ENCODE assay signal across 9 mouse cellular contexts in genomic region chr19:8725081-8725613, GRCm38 (mm10). TPM values are rescaled to one million over a fixed set of nuclear protein-coding genes. Genes with fewer than 3 reads are reported as not detected.
A peak's percentile ranks its signal among the peaks of the same experiment; 100 is the strongest.
DNase-seq lines count a peak whose midpoint lies in the region; ATAC-seq lines count a peak whose summit lies in the region.
"Had no signal": no experiment of that assay in that cellular context is flagged by ENCODE, and none has a peak within 500 bp of the region (broad histone marks: within the 10 kb centered on the region; RNA-seq: fewer than 3 reads in every experiment).

No protein-coding gene starts in this region.

- ATAC-seq in lung, embryonic 16.5 days (ENCODE audit: low read depth): no peak
- no peak for ATAC-seq in forebrain, embryonic 15.5 days (replicated peaks)
- no peak for ATAC-seq in liver, embryonic 13.5 days (ENCODE audit: low read depth)

- peak overlapping the region; percentile 98 for H3K9ac ChIP-seq in lung, embryonic 16.5 days (ENCODE audit: low read length)
- peak overlapping the region; percentile 93 for H3K9ac ChIP-seq in forebrain, embryonic 15.5 days (replicated peaks)
- peak overlapping the region; percentile 86 for H3K9ac ChIP-seq in liver, embryonic 13.5 days

- peaks cover 18% of the 10 kb centered on the region for H3K4me1 ChIP-seq in lung, embryonic 16.5 days (replicated peaks; ENCODE audit: control insufficient read depth, insufficient read depth, low read length)
- peaks cover 39% of the 10 kb centered on the region for H3K4me1 ChIP-seq in forebrain, embryonic 15.5 days
- H3K4me1 ChIP-seq in liver, embryonic 13.5 days (replicated peaks): peaks cover 47% of the 10 kb centered on the region

- WGBS in lung, embryonic 16.5 days: 36% methylated on average over 4 of the region's 4 CpGs
- 52% methylated on average over 4 of the region's 4 CpGs for WGBS in forebrain, embryonic 15.5 days
- WGBS in liver, embryonic 13.5 days (ENCODE audit: insufficient replicate concordance): 27% methylated on average over 4 of the region's 4 CpGs

- H3K27me3 ChIP-seq in lung, embryonic 16.5 days (ENCODE audit: control insufficient read depth, insufficient read depth, low read depth, low read length): no peaks in the 10 kb centered on the region
- no peaks in the 10 kb centered on the region for H3K27me3 ChIP-seq in forebrain, embryonic 15.5 days
- H3K27me3 ChIP-seq in liver, embryonic 13.5 days: no peaks in the 10 kb centered on the region

- peak overlapping the region; percentile 95 for H3K4me3 ChIP-seq in lung, embryonic 16.5 days (ENCODE audit: low read length)
- H3K4me3 ChIP-seq in forebrain, embryonic 15.5 days: peak overlapping the region; percentile 78
- H3K4me3 ChIP-seq in liver, embryonic 13.5 days (replicated peaks): peak overlapping the region; percentile 85

- H3K4me2 ChIP-seq in lung, embryonic 16.5 days (ENCODE audit: low read depth, low read length): peak overlapping the region; percentile 81
- H3K4me2 ChIP-seq in forebrain, embryonic 15.5 days (replicated peaks): peak overlapping the region; percentile 61
- H3K4me2 ChIP-seq in liver, embryonic 13.5 days: peak overlapping the region; percentile 78

- DNase-seq in lung, postnatal 4 days: no peak
- no peak for DNase-seq in liver, embryonic 13.5 days
- DNase-seq in spleen, postnatal 10 days (ENCODE audit: low spot score in 2 of 2): no peak
- DNase-seq in retina, postnatal 1 day: no peak
- no peak for DNase-seq in cerebellum, postnatal 4 days (ENCODE audit: low spot score in 2 of 2)
- DNase-seq: kidney, adult 8-10 months had no signal

- no peaks in the 10 kb centered on the region for H3K9me3 ChIP-seq in lung, embryonic 16.5 days (ENCODE audit: control insufficient read depth, low read length)
- H3K9me3 ChIP-seq in forebrain, embryonic 15.5 days: no peaks in the 10 kb centered on the region
- no peaks in the 10 kb centered on the region for H3K9me3 ChIP-seq in liver, embryonic 13.5 days (replicated peaks)

- H3K27ac ChIP-seq in lung, embryonic 16.5 days (ENCODE audit: low read length): no peak overlapping the region
- 0 out of 2 replicates have a peak overlapping the region, but pooled peaks have one; percentile 17 for H3K27ac ChIP-seq in forebrain, embryonic 15.5 days (replicated peaks)
- H3K27ac ChIP-seq in liver, embryonic 13.5 days: peak overlapping the region; percentile 98

- H3K36me3 ChIP-seq in lung, embryonic 16.5 days (ENCODE audit: control insufficient read depth, insufficient read depth, low read length): peaks cover 24% of the 10 kb centered on the region
- H3K36me3 ChIP-seq in forebrain, embryonic 15.5 days: peaks cover 26% of the 10 kb centered on the region
- peaks cover 32% of the 10 kb centered on the region for H3K36me3 ChIP-seq in liver, embryonic 13.5 days

RNA-seq across cellular contexts. Expression of gene Slc3a2, which starts 2.0 kb away (rescaled TPM):
- 77.0 and 78.8 TPM in 2 replicates for polyA plus RNA-seq in lung, embryonic 16.5 days (2015; fragmentation: Nextera tagmentation; extraction: Ambion mirVana)
- 164 and 171 TPM in 2 replicates for polyA plus RNA-seq in forebrain, embryonic 15.5 days (2015; fragmentation: Nextera tagmentation; extraction: Ambion mirVana)
- polyA plus RNA-seq in liver, embryonic 13.5 days (2015; fragmentation: Nextera tagmentation; extraction: Ambion mirVana): 118 and 128 TPM in 2 replicates

RNA-seq across cellular contexts. Expression of gene Wdr74, which starts 10.5 kb away (rescaled TPM):
- polyA plus RNA-seq in lung, embryonic 16.5 days (2015; fragmentation: Nextera tagmentation; extraction: Ambion mirVana): 75.5 and 78.9 TPM in 2 replicates
- 96.5 and 97.4 TPM in 2 replicates for polyA plus RNA-seq in forebrain, embryonic 15.5 days (2015; fragmentation: Nextera tagmentation; extraction: Ambion mirVana)
- 80.8 and 81.6 TPM in 2 replicates for polyA plus RNA-seq in liver, embryonic 13.5 days (2015; fragmentation: Nextera tagmentation; extraction: Ambion mirVana)

RNA-seq across cellular contexts. Expression of gene 1700092M07Rik, which starts 15.4 kb away (rescaled TPM):
- 0.83 and 2.7 TPM in 2 replicates for polyA plus RNA-seq in lung, embryonic 16.5 days (2015; fragmentation: Nextera tagmentation; extraction: Ambion mirVana)
- 1.5 and 2.5 TPM in 2 replicates for polyA plus RNA-seq in forebrain, embryonic 15.5 days (2015; fragmentation: Nextera tagmentation; extraction: Ambion mirVana)
- 0.81 and 1.3 TPM in 2 replicates for polyA plus RNA-seq in liver, embryonic 13.5 days (2015; fragmentation: Nextera tagmentation; extraction: Ambion mirVana)
- polyA plus RNA-seq: cortical plate, adult 2 months had no signal

RNA-seq across cellular contexts. Expression of gene Stx5a, which starts 16.1 kb away (rescaled TPM):
- 162 and 174 TPM in 2 replicates for polyA plus RNA-seq in lung, embryonic 16.5 days (2015; fragmentation: Nextera tagmentation; extraction: Ambion mirVana)
- polyA plus RNA-seq in forebrain, embryonic 15.5 days (2015; fragmentation: Nextera tagmentation; extraction: Ambion mirVana): 130 and 133 TPM in 2 replicates
- polyA plus RNA-seq in liver, embryonic 13.5 days (2015; fragmentation: Nextera tagmentation; extraction: Ambion mirVana): 48.2 and 51.9 TPM in 2 replicates

RNA-seq across cellular contexts. Expression of gene Nxf1, which starts 31.7 kb away (rescaled TPM):
- polyA plus RNA-seq in lung, embryonic 16.5 days (2015; fragmentation: Nextera tagmentation; extraction: Ambion mirVana): 186 and 190 TPM in 2 replicates
- polyA plus RNA-seq in forebrain, embryonic 15.5 days (2015; fragmentation: Nextera tagmentation; extraction: Ambion mirVana): 187 and 192 TPM in 2 replicates
- 93.3 and 104 TPM in 2 replicates for polyA plus RNA-seq in liver, embryonic 13.5 days (2015; fragmentation: Nextera tagmentation; extraction: Ambion mirVana)
